Mouse (Mus musculus): ENCODE data around the gene Pknox2. TPM values are rescaled to one million over a fixed set of nuclear protein-coding genes. Genes with fewer than 3 reads are reported as not detected.

Pknox2 gene
- polyA plus RNA-seq, 1 experiment from 2014 or later: 11.4 TPM

DNA sequence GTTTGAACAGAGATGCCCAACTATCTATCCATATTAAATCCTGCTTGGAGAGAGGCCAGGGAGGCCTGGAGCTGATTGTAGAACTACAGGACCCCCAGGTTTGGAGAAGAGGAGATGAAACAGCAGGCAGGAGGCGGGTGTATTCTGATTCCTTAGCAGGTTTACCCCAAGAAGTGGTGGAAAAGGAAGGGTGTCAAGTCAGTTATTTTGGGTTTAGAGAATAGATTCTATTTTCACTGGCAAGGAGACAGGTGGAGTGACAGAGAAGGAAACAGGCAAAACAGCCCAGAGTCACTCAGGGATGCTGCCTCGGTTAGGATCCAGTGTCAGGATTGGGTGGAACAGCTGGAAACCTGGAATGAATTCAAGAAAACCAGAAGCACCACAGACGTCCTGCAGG, 263.6 kb downstream of the Pknox2 start:
- ATAC-seq (ENCODE audit: borderline replicate concordance, extremely low read depth, low FRiP score, low TSS enrichment): no peak
- WGBS: 44% methylated on average over 3 of the region's 3 CpGs
- Histone ChIP-seq H3K9ac (no peak overlapping the region), H3K36me3 (no peaks in the 10 kb centered on the region), H3K27me3 (no peaks in the 10 kb centered on the region), H3K9me3 (no peaks in the 10 kb centered on the region), H3K4me2 (no peak overlapping the region), H3K4me3 (no peak overlapping the region), H3K4me1 (no peaks in the 10 kb centered on the region), H3K27ac (no peak overlapping the region)

DNA sequence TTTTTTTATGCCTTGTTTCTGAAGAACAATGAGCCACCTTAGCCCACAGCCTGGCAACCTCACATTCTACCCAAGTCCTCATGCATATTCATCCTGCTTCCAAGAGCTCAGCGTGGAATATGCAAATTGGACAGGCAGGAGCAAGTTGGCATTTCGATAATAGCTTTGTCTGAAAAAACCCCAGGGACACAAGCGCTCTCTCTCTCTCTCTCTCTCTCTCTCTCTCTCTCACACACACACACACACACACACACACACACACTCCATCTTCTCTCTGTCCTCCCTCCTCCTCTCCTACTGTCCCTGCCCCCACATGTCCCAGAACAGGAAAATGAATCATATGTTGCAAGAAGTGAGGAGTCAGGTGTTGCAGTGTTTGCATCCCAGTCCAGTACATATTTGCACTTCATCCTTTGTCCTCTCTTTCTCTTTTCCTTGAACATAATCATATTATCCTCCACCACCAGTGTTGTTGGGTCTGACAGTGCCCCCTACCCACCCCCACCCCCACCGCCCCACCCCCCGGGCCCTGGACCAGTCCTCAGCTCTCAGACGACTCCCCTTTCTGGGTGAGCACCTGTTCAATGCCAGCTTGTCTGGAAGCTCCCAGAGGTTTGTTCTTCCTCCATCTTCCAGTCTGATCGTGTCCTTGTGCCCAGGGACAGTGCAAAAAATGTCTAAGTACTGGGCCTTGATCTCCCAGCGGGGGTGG, 265.0 kb downstream of the Pknox2 start:
- H3K4me1 ChIP-seq: no peaks in the 10 kb centered on the region
- no peak overlapping the region for H3K9ac ChIP-seq
- no peak for ATAC-seq (ENCODE audit: borderline replicate concordance, extremely low read depth, low FRiP score, low TSS enrichment)
- H3K4me2 ChIP-seq: no peak overlapping the region
- H3K9me3 ChIP-seq: no peaks in the 10 kb centered on the region
- H3K27me3 ChIP-seq: no peaks in the 10 kb centered on the region
- no peaks in the 10 kb centered on the region for H3K36me3 ChIP-seq
- H3K27ac ChIP-seq: no peak overlapping the region
- WGBS: 40% methylated on average over 8 of the region's 8 CpGs
- no peak overlapping the region for H3K4me3 ChIP-seq

- H3K27me3 ChIP-seq: no peaks in the 10 kb centered on the region
- H3K9me3 ChIP-seq: no peaks in the 10 kb centered on the region
- no peak overlapping the region for H3K27ac ChIP-seq
- 75% methylated on average over 5 of the region's 5 CpGs for WGBS
- no peak overlapping the region for H3K9ac ChIP-seq
- no peaks in the 10 kb centered on the region for H3K4me1 ChIP-seq
- no peak overlapping the region for H3K4me2 ChIP-seq
- H3K36me3 ChIP-seq: no peaks in the 10 kb centered on the region
- H3K4me3 ChIP-seq: no peak overlapping the region
- no peak for ATAC-seq (ENCODE audit: borderline replicate concordance, extremely low read depth, low FRiP score, low TSS enrichment)
These were observed 265.6 kb downstream of the Pknox2 start for GRCm38 (mm10) chr9:36881615-36882014.

DNA sequence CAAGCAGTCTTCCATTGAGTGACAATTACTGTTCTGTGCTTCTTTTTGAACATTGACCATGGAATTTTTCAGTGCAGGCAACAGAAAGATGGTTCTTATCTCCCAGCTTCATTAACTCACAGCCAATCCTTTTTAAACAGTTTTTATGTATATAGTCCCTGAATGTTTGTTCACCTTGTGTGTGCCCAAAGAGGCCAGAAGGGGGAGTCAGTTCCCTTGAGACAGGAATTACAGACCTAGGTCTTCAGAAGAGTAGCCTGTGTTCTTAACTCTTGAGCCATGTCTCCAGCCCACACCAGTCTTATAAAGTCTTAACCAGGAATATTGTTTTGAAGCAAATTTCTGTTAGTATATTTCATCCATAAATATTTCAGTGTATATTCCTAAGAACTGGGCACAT, 270.4 kb downstream of the Pknox2 start:
- ATAC-seq (ENCODE audit: borderline replicate concordance, extremely low read depth, low FRiP score, low TSS enrichment): no peak
- Histone ChIP-seq H3K27me3 (no peaks in the 10 kb centered on the region), H3K9me3 (no peaks in the 10 kb centered on the region), H3K9ac (no peak overlapping the region), H3K4me2 (no peak overlapping the region), H3K4me1 (no peaks in the 10 kb centered on the region), H3K36me3 (no peaks in the 10 kb centered on the region), H3K4me3 (no peak overlapping the region), H3K27ac (no peak overlapping the region)

GRCm38 (mm10) chr9:36876313-36876712, 270.9 kb downstream of the Pknox2 start:
- WGBS: 82% methylated on average over 5 of the region's 5 CpGs
- ATAC-seq (ENCODE audit: borderline replicate concordance, extremely low read depth, low FRiP score, low TSS enrichment): no peak

DNA sequence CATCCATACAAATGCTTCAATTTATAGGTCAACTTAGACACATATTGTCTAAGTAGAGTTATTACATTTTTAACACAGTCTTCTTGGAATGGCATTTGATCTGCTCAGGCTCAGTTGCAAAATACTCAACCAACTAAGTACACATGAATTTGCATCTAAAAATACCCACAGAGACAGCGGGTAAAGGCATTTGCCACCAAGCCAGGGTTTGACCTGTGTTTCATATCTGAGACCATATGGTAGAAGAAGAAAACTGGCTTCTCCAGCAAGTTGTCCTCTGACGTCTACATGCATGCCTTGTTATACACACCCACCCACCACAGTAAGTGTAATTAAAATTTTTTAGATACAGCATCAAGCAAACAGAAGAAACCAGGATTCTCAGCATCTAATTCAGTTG, 273.4 kb downstream of the Pknox2 start:
- no peak overlapping the region for H3K27ac ChIP-seq
- H3K4me3 ChIP-seq: no peak overlapping the region
- no peaks in the 10 kb centered on the region for H3K27me3 ChIP-seq
- no peak for ATAC-seq (ENCODE audit: borderline replicate concordance, extremely low read depth, low FRiP score, low TSS enrichment)
- 72% methylated on average over 2 of the region's 2 CpGs for WGBS
- H3K9ac ChIP-seq: no peak overlapping the region
- H3K4me2 ChIP-seq: no peak overlapping the region
- H3K36me3 ChIP-seq: no peaks in the 10 kb centered on the region
- no peaks in the 10 kb centered on the region for H3K4me1 ChIP-seq
- no peaks in the 10 kb centered on the region for H3K9me3 ChIP-seq

More at GRCm38 (mm10) chr9:36876313-36876712, 270.9 kb downstream of the Pknox2 start:
- no peak overlapping the region for H3K27ac ChIP-seq
- no peaks in the 10 kb centered on the region for H3K4me1 ChIP-seq
- no peaks in the 10 kb centered on the region for H3K9me3 ChIP-seq
- no peaks in the 10 kb centered on the region for H3K27me3 ChIP-seq
- no peak overlapping the region for H3K9ac ChIP-seq
- H3K4me3 ChIP-seq: no peak overlapping the region
- no peak overlapping the region for H3K4me2 ChIP-seq
- H3K36me3 ChIP-seq: no peaks in the 10 kb centered on the region

DNA sequence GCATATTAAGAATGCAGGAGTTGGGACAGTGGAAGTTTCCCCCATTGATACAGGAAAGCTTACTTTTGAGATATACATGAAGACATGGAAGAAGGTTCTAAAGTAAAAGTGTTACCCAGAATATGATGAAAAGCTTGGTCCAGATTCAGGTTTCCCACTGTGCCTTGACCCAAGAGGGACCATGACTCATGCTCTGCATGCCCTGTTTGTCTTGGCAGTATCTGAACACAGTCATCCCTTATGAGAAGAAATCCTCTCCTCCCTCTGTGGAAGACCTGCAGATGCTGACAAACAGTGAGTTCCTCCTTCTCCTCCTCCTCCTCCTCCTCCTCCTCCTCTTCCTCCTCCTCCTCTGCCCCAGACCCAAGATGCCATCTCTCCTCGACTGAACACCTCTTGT, 276.9 kb downstream of the Pknox2 start:
- H3K27ac ChIP-seq: no peak overlapping the region
- 43% methylated on average over 1 of the region's 1 CpGs for WGBS

GRCm38 (mm10) chr9:36868662-36869061, 278.5 kb downstream of the Pknox2 start:
- H3K9me3 ChIP-seq: no peaks in the 10 kb centered on the region
- H3K36me3 ChIP-seq: no peaks in the 10 kb centered on the region
- H3K27ac ChIP-seq: no peak overlapping the region
- 80% methylated on average over 6 of the region's 6 CpGs for WGBS
- no peak overlapping the region for H3K4me2 ChIP-seq
- no peaks in the 10 kb centered on the region for H3K27me3 ChIP-seq
- H3K9ac ChIP-seq: no peak overlapping the region
- H3K4me1 ChIP-seq: no peaks in the 10 kb centered on the region
- H3K4me3 ChIP-seq: no peak overlapping the region
- no peak for ATAC-seq (ENCODE audit: borderline replicate concordance, extremely low read depth, low FRiP score, low TSS enrichment)

More for the DNA sequence above, 276.9 kb downstream of the Pknox2 start:
- H3K9ac ChIP-seq: no peak overlapping the region
- H3K36me3 ChIP-seq: no peaks in the 10 kb centered on the region
- H3K4me1 ChIP-seq: no peaks in the 10 kb centered on the region
- no peak overlapping the region for H3K4me2 ChIP-seq
- H3K27me3 ChIP-seq: no peaks in the 10 kb centered on the region
- H3K4me3 ChIP-seq: no peak overlapping the region
- H3K9me3 ChIP-seq: no peaks in the 10 kb centered on the region
- no peak for ATAC-seq (ENCODE audit: borderline replicate concordance, extremely low read depth, low FRiP score, low TSS enrichment)

DNA sequence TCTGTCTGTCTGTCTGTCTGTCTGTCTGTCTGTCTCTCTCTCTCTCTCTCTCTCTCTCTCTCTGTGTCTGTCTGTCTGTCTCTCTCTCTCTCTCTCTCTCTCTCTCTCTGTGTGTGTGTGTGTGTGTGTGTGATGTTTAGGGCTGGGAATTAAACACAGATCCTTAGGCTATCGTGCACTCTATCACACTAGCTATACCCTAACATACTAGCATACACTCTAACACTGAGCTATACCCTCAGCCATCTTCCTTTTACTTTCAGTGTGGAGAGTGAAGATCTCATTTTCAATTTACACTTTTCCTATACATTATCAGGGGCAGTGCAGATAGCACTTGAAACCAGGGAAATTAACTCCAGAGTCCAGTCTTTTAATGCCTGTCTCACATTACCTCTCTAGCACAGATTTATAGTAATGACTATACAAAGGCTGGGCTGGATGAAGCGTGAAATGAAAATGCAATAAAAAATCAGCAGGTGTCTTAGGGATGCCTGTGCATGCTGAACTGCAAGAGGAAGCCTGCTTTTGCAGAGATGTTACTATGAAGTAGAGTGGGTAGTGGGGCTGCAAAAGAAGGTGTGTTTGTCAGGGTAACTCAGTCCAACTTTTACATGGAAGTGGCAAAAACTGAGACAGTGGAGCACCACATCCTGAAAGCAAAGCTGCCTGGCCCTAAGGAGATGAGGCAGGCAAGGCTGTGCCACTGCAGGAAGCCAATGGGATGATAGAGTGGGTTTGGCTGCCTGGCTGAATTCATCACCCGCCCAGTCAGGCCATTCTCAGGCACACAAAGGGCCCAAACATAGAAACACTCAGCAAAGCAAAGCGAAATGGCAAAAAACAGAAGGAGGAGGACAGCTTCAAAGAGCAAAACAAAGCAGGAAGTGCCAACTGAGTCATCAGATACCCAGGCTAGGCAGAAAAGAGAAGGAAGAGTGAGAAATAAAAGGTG, 282.1 kb downstream of the Pknox2 start:
- Histone ChIP-seq H3K4me2 (no peak overlapping the region), H3K9me3 (no peaks in the 10 kb centered on the region), H3K27me3 (no peaks in the 10 kb centered on the region), H3K36me3 (no peaks in the 10 kb centered on the region), H3K9ac (no peak overlapping the region), H3K4me1 (no peaks in the 10 kb centered on the region), H3K4me3 (no peak overlapping the region), H3K27ac (no peak overlapping the region)
- ATAC-seq (ENCODE audit: borderline replicate concordance, extremely low read depth, low FRiP score, low TSS enrichment): no peak
- 53% methylated on average over 4 of the region's 4 CpGs for WGBS

- Histone ChIP-seq H3K4me1 (no peaks in the 10 kb centered on the region), H3K4me2 (no peak overlapping the region), H3K9ac (no peak overlapping the region), H3K4me3 (no peak overlapping the region), H3K27ac (no peak overlapping the region), H3K9me3 (no peaks in the 10 kb centered on the region), H3K27me3 (no peaks in the 10 kb centered on the region), H3K36me3 (no peaks in the 10 kb centered on the region)
- ATAC-seq (ENCODE audit: borderline replicate concordance, extremely low read depth, low FRiP score, low TSS enrichment): no peak
- 43% methylated on average over 3 of the region's 3 CpGs for WGBS
These were observed 283.5 kb downstream of the Pknox2 start for GRCm38 (mm10) chr9:36863694-36864093.

GRCm38 (mm10) chr9:36862576-36862975, 284.6 kb downstream of the Pknox2 start:
- Histone ChIP-seq H3K9ac (no peak overlapping the region), H3K27me3 (no peaks in the 10 kb centered on the region), H3K4me1 (no peaks in the 10 kb centered on the region), H3K9me3 (no peaks in the 10 kb centered on the region), H3K36me3 (no peaks in the 10 kb centered on the region), H3K4me2 (no peak overlapping the region), H3K4me3 (no peak overlapping the region), H3K27ac (no peak overlapping the region)
- 64% methylated on average over 2 of the region's 2 CpGs for WGBS
- ATAC-seq (ENCODE audit: borderline replicate concordance, extremely low read depth, low FRiP score, low TSS enrichment): no peak

GRCm38 (mm10) chr9:36858677-36859076, 288.5 kb downstream of the Pknox2 start:
- no peaks in the 10 kb centered on the region for H3K36me3 ChIP-seq
- no peak overlapping the region for H3K4me2 ChIP-seq
- no peak overlapping the region for H3K27ac ChIP-seq
- H3K9me3 ChIP-seq: no peaks in the 10 kb centered on the region
- no peak overlapping the region for H3K9ac ChIP-seq
- WGBS: 37% methylated on average over 4 of the region's 4 CpGs
- H3K27me3 ChIP-seq: no peaks in the 10 kb centered on the region
- no peak for ATAC-seq (ENCODE audit: borderline replicate concordance, extremely low read depth, low FRiP score, low TSS enrichment)
- no peak overlapping the region for H3K4me3 ChIP-seq
- no peaks in the 10 kb centered on the region for H3K4me1 ChIP-seq
